Mouse (Mus musculus) 416B (cell line): ENCODE data around the gene Lrp6.

Experiments
- DNase-seq: peaks from one replicate; pipeline ENCODE4 v3.0.0; 2011; ENCODE audit warnings: low read depth

The Lrp6 gene

DNA sequence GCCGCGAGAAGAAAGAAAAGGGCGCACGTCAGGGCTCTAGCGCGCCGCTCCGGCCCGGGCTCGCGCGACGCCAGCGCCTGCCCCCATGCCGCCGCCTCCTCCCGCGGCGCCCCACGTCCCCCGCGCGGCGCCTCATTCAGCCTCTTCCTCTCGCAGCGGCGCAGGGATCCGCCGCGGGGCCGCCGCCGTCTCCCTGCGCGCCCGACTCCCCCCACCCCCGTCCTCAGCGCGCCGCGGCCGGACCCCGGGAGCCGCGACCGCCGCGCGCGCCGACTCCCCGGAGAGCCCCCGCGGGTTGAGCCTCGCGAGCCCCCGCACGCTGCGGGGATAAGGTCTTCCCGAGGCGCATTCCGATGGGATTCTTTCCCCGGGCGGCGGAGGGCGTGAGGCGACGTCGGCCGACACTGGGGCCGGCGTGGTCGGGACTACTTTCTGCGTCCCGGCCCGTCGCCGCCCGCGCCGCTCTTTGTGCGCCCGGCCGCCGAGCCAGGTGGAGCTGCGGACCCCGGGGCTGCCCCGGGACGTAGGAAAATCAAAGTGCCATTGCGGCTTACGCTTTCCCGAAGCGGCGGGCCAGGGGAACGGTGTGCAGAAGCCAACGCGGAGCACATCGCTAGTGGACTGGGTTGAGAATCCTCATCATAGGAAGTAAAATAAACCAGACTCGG, at the start of gene Lrp6:
Lrp6 (minus strand) TSS at position 148 of the 668 bp plus-strand sequence.
- DNase-seq, result peak; percentile 78

DNA sequence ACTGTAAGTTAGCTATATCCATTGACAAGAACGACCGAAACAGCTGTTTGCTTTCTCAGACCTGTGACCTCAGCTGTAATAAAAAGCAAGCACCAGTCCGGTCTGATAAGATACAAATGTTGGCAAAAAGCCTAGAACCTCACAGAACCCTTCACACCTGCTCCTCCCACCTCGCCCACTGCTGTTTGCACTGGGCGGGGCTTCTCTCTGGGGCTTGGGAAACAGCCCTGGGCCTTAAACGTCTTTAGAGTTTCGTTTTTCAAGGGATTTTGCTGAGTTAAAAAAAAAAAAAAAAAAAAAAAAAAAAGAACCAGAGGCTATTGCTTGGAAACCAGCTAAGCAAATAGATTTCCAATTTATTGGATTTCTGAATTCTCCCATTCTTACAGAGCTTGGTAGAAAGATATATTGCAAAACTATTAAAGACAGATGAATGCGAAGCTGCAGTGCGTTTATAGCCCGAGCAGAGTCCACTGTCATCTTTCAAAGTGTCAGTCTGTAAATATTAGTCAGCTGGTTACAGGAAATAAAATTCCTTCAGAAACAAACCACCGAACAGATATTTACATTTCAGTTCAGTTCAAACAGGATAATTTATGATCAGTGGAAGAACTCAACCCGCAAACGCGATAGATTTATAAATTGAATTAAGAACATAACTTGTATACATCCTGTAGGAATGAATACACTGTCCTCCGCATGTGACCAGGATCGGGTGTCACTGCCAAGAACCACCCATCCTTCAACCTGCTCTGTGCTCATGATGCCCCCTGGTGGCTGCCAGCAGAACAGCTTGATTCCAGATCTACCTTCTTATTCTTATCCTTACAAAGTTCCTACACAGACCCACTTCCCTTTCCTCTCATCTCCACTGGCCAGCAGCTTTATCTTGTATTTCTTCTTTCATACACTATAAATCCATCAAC, 48.2 kb upstream of the Lrp6 start:
- peak; percentile 96 for DNase-seq

DNA sequence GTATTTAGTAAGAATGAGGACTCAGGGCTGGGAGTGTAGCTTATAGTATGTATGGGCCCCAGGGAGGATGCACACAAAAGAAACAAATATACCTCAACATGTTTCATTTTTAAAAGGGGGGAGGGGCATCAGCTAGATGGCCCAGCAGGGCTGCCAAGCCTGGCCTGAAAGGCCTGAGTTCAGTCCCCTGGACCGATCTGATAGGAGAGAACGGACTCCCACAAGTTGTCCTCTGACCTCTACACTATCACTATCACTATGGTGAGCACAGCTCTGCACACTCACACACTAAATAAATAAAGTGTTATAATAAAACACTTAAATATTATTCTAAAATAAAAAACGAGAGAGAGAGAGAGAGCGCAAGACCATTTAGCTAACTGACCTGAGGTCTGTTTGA, 47.6 kb upstream of the Lrp6 start:
- DNase-seq, result no peak

DNA sequence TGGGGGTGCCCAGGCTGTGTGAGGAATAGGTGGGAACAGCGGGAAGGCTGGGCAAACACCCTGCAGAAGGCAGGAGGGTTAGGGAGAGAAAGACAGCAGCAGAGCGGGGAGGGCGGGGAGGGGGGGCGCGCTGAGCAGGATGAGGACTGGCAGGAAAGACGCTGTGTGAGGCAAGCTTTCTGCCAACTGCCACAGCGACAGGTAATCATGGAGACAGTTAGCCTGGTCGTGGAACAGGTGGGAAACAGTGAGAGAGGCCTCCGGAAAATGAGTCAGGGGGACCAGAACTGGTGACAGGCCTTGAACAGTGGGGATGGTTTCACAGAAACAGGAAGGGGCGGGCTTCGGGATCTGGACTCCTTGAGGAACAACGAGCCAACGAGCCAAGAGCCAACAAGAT, 45.1 kb upstream of the Lrp6 start:
- no peak for DNase-seq

DNA sequence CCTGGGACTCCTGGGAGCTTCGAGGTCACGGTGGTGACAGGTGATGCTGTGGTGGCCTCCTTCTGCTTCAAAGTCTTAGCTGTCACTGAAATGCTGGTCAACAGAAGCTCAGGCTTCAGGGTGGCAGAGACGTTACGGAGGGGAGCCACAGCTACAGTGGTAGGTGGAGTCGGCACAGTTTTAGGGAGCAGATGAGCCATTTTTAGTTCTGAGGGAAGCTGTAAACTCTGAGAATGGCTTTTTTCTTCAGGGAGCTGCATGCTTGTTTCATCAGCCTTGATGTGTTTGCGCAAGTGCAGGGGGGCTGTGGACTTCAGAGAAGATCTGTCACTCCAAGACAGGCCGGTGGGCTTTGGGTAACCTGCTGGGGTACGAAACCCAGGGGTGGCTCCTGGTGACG, 43.6 kb upstream of the Lrp6 start:
- no peak for DNase-seq

DNA sequence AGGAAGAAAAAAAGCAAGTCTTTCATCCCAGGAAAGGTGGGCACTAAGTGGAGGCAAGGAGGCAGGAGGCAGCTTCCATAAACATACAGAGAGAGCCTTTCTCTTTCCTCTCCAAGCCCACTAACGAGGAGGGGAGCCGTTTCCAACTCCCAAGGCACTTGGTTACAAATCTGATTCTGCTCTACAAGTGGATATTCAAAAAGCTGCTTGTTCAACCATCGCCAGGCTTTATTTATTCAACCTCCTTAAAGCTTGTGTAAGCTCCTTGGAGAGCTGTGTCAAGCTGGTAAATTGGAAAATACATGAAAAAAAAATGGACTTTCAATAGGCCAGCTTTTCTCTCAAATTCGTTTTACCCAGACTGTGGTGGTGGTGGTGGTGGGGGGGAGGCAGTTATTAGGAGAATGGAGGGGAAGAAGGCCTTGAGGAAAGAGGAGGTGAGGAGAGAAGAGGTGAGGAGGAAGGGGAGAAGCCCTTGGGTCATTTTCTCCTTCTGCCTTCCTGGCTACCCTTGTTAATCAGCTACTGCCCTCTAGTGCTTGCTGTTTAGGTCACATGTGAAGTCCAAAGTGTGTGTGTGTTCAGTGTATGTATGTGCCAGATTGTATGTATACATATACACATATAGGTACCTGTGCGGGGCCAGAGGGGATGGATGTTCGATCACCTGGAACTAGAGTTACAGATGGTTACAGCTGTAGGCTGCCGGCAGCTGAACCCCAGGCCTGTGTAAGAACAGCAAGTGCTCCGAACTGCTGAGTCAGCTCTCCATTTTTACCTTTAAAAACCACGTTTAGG, 40.4 kb upstream of the Lrp6 start:
- peak; percentile 77 for DNase-seq

DNA sequence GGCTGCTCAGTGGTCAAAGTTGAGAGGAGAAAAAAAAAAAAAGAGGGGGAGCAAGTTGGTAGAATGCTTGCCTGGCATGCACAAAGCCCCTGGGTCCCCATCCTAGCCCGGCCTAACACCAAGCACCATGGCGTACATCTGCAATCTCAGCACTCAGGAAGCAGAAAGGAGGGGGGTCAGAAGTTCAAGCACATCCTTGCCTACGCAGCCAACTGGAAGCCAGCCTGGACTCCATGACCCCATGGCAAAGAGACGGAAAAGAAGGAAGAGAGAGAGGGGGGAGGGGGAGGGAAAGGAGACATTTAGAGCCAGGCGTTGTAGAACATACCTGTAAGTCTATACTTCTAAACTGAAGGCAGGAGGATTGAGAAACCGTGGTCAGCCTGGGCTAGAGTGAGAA, 39.8 kb upstream of the Lrp6 start:
- DNase-seq, result no peak

DNA sequence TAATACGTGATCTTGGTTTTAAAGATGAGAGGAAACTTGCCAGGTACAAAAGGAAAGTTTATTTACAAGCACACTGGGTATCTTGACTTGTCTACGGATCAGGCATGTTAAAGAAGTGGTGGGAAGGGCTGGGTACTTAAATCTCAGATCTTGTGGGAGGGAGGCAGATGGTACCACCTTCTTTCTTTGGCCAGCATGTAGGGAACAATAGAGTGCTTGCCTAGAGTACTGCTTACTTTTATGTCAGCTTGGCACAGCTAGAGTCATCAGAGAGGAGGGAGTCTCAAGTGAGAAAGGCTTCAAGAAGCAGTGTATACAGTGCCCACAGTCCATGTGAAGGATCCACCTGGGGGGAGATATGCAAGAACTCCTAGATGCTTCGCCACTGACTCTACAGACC, 38.4 kb upstream of the Lrp6 start:
- DNase-seq, result no peak

DNA sequence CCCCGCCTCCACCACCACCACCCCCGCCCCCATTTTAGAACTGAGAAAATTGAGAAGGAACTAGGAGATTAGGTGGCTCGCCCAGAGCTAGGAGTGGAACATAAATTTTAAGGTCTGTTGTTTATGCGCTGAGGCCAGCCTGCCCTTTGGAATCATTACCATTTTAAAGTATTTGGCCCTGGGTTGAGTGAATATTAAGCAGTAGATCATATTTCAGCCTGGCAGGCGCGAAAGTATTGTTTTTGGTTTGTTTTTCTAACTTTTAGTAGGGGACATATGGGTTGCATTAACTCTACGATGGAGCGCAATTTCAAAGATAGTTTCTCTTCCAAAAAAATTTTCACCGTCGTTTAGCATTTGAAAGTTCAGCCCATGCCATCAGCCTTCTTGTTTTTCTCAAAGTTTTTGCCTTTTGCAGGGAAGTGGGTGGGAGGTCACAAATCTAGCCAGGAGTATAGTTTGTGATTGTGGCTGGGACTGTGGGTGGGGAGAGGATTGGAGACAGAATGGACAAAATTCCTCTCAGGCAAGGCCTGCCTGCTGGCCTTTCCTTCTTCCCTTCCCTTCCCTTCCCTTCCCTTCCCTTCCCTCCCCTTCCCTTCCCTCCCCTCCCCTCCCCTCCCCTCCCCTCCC, 35.7 kb upstream of the Lrp6 start:
- DNase-seq, result no peak

DNA sequence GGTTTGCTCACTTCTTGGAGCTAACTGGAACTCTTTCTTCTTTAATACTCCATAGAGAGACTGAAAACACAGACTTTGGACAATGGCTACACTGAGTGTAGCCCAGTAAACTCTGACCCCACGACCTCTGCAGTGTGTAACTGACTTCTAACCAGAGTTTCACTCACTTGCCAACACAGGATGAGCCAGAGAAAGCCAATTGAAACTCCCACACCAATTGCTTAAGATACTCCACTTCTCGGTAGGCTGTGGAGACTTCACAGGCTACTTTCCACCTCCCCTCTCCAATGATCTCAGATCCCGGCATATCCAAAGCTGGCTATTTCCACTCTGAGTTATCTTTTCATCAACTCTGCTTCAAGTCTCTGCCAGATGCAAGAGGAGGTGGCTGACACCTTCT, 35.0 kb upstream of the Lrp6 start:
- DNase-seq, result no peak

DNA sequence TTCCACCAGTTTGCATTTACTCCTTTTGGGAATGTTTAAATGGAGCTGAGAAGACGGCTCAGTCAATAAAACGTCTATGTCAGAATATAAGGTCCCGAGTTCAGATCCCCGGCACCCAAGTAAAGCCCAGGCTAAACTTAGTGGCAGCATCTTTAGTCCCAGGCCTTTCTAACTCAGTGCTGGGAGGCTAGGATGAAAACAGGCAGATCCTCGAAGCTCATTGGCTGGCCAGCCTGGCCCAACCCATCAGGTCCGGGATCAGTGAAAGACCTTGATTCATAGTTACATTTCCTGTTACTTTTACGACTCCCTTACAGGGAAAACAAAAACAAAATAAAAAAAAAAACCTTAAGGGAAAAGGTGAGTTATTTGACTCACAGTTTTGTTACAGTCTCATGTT, 34.4 kb upstream of the Lrp6 start:
- no peak for DNase-seq

DNA sequence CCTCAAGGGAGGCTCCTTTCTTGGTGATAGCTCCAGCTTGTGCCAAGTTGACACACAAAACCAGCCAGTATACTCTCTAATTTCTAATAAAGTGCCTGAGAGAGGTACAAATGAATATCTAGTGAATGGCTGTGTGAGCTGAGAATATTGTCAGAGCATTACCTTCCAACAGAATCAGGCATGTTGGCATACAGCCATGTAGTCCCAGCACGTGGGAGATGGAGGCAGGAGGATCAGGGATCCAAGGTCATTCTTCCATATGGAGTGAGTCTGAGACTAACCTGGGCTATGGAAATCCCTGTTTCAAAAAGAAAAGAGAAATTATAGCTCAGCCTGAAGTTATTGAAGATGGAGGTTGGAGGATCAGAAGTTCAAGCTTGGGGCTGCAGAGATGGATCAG, 32.5 kb upstream of the Lrp6 start:
- DNase-seq, result no peak

DNA sequence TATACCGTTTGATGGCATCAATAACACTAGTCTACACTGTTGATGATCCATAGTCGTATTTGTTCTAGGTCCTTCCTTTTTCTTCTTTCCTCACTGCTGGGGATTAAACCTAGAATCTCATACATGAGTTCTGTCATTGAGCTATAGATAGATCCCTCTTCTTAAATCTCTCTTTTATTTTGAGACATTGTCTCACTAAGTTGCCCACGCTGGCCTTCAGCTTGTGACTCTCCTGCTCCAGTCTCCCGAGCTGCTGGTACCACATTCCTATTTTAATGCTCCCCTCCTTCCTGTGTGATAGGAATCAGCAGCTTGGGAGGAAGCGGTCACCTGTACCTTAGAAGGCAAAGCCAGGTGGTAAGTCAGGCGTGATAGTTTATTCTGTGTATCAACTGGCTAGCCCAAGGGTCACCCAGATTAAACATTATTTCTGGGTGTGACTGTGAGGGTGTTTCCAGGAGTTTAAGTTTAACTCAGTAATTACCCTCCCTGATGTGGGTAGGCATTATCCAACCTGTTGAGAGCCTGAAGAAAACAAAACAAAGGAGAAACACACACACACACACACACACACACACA, 31.0 kb upstream of the Lrp6 start:
- no peak for DNase-seq

DNA sequence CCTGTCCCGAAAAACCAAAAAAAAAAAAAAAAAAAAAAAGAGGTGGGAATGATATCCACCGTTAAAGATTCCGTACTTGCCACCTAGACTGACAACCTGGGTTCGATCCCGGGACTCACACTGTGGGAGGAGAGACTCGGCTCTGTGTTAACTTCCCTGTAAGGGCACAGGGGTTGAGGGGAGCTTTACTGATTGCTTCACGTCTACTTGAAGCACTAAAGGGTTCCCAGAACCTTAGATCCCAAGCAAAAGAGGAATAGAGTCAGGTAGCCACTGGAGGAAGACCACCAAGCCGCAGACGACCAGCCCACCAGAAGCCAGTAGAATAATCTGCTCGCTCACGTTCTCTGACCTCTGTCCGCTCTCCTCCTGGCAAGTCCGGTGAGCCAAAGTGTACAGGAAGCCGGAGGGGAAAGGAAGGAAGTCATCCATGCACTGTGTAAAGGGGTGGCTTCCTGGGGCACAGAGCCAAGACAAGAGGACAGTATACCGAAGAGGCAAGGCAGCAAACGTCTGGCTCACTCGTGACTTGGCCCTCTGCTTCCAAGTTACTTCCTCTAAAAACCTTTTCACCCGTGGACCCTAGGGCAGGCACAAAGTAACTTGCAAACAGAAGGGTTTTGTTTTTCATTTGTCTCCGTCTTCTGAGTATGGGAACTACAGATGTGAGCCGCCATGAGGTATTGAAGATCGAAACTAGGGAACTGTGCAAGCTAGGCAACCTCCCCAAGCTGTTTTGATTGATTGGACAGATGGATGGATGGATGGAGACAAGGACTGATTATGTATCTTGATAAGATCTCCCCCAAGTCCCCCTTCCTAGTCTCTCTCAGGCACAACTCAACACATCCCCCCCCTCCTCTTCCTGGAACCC, 28.0 kb upstream of the Lrp6 start:
- peak; percentile 86 for DNase-seq

DNA sequence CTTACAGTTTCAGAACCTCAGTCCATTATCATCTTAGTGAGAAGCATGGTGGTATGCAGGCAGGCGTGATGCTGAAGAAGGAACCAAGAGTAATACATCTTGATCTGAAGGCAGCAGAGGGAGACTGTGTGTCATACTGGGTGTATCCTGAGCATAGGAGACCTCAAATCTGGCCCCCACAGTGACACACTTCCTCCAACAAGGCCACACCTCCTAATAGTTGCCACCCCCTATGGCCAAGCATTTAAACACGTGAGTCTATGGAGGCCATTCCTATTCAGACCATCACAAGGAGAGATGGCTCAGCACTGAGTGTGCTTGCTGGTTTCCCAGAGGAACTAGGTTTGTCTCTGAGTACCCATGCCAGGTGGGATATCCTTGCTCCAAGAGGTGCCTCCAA, 24.8 kb upstream of the Lrp6 start:
- DNase-seq, result peak; percentile 50

DNA sequence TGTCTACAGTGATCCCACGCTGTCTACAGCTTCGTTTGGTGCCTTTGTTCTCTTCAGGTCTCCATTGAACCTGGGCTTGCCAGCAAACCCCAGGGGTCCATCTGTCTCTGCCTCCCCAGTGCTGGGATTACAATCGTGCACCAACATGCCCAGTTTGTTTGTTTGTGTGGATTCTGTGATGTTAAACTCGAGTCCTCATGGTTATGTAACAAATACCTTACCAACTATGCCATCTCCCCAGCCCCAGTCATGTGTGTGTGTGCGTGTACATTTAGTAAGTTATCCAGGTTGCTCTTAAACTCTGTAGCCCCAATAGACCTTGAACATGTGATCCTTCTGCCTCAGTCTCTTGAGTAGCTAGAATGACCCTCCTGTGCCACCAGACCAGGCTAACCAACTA, 19.5 kb upstream of the Lrp6 start:
- DNase-seq, result no peak

DNA sequence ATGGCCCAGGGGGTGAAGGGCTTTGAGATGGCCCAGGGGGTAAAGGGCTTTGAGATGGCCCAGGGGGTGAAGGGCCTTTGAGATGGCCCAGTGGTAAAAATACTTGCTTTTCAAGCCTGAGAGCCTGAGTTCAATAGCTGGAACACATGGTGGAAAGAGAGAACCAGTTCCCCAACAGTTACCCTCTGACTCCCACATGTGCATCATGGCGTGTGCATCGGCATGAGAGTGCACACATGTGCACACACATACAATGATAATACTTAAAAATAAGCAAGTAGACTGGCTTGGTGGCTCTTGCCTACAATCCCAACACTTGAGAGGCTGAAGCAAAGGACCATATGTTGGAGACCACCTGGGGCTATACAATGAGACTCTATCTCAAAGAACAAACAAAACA, 17.9 kb upstream of the Lrp6 start:
- no peak for DNase-seq

DNA sequence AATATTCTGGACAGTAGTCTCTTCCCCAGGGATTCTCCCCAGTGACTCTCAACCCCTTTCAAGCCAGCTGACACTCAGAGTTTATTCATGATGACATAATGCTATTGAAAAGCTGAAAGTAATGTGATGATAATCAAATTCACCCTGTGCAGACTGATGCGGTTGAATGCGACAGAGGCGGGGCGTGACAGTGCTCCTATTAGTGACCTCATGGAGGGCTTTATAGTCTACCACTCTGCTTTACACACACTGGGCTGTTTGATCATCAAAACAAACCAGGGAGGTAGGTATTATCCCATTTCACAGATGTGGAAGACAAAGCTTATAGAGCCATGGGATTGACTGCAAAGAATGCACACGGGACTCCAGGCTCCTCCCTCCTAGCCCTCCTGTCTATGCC, 15.3 kb upstream of the Lrp6 start:
- no peak for DNase-seq

DNA sequence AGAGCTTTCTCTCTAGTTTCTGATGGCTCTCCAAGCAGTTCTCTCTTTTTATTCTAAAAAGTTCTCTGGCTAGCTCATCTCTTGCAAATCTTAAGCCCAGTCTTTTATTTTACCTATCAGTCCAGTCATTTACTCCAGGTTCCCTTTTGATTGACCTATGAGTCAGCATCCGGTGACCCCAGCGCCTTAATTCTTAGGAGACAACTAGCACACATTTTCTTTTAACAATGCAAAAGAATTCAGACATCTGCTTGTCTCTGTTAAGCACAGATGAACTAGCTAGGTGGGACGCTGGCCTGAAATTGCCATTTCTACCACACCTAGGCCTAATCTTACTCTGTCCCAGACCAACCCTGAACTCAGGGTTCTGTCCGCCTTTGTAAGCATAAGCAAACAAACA, 12.7 kb upstream of the Lrp6 start:
- DNase-seq, result no peak

DNA sequence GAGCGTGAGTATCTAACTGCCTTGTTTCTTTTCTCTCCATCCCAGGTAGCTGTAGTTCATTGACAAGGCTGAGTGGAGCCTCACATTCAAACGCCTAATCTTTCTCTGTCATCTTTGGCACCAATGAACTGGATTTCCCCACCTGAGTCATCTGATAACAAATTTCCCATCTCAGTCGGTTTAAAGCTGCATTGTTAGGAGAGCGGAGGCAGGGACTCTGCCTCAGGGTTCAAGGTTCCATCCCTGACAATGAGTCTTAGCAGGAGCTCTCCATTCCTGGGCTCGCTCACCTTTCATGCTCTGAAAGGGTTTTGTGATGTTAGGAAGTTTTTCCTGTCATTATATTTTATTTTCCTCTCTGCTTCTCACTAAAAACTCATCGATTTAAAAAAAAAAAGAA, 11.3 kb upstream of the Lrp6 start:
- DNase-seq, result no peak

DNA sequence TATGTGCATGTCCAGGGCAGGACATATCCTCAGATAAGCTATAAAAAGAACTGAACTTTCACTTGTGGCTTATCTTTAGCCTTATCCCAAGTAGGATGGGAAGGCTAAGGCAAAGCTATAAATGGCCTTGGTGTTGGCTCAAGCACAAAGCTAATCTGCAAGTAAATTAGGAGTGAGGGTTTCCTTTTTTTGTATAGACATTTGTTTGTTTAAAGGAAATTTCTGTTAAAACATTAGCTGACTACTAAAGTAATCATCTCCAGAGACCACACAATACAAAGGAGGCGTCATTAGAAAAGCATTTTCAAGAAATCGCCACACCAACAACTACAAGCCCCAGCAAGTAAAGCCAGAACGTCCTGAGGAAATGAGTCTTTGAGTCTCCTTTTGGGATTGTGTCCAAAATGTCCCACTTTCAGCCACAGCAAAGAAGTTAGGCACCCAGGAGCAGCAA, 8.6 kb upstream of the Lrp6 start:
- no peak for DNase-seq
